20 mouse cellular contexts compared by ENCODE assay signal in genomic region chrX:136755464-136755863, GRCm38 (mm10). TPM values are rescaled to one million over a fixed set of nuclear protein-coding genes. Genes with fewer than 3 reads are reported as not detected.
"Had no signal": no experiment of that assay in that cellular context is flagged by ENCODE, and none has a peak within 500 bp of the region (broad histone marks: within the 10 kb centered on the region; RNA-seq: fewer than 3 reads in every experiment).

No protein-coding gene starts in this region.

- H3K36me3 ChIP-seq: limb, embryonic 15.5 days; liver, embryonic 12.5 days; lung, embryonic 15.5 days; midbrain, embryonic 12.5 days; neural tube, embryonic 15.5 days had no signal

- DNase-seq: kidney, adult 8-10 months; kidney, postnatal 25 days; right cerebral cortex, postnatal 4 days; spleen, adult 18-20 months; thymus, adult 18-20 months; thymus, postnatal 14 days had no signal

- H3K4me2 ChIP-seq: limb, embryonic 15.5 days; liver, embryonic 12.5 days; lung, embryonic 15.5 days; midbrain, embryonic 12.5 days; neural tube, embryonic 15.5 days had no signal

- ATAC-seq: intestine, postnatal 0 days; liver, embryonic 12.5 days had no signal

- H3K27ac ChIP-seq: limb, embryonic 15.5 days; liver, embryonic 12.5 days; lung, embryonic 15.5 days; midbrain, embryonic 12.5 days; neural tube, embryonic 15.5 days had no signal

- H3K9me3 ChIP-seq: limb, embryonic 15.5 days; liver, embryonic 12.5 days; lung, embryonic 15.5 days; midbrain, embryonic 12.5 days; neural tube, embryonic 15.5 days had no signal

- H3K9ac ChIP-seq: limb, embryonic 15.5 days; liver, embryonic 12.5 days; lung, embryonic 15.5 days; midbrain, embryonic 12.5 days; neural tube, embryonic 15.5 days had no signal

- H3K4me3 ChIP-seq: left cerebral cortex, adult 2 months; limb, embryonic 15.5 days; liver, embryonic 12.5 days; lung, embryonic 15.5 days; midbrain, embryonic 12.5 days; myocyte; neural tube, embryonic 15.5 days had no signal

- H3K4me1 ChIP-seq: limb, embryonic 15.5 days; liver, embryonic 12.5 days; lung, embryonic 15.5 days; midbrain, embryonic 12.5 days; neural tube, embryonic 15.5 days had no signal

- H3K27me3 ChIP-seq: limb, embryonic 15.5 days; liver, embryonic 12.5 days; lung, embryonic 15.5 days; midbrain, embryonic 12.5 days; neural tube, embryonic 15.5 days had no signal

RNA-seq across cellular contexts. Expression of gene Glra4, which starts 24.5 kb away (rescaled TPM):
- total RNA-seq: megakaryocyte-erythroid progenitor cell, adult 5-6 weeks had no signal
- polyA plus RNA-seq: intestine, postnatal 0 days; kidney, embryonic 16.5 days; limb, embryonic 11.5 days; limb, embryonic 15.5 days; liver, embryonic 12.5 days; liver, embryonic 16.5 days; myocyte; neural tube, embryonic 11.5 days; neural tube, embryonic 15.5 days; stomach, embryonic 14.5 days had no signal
